Comparison of ENCODE assay signal across 17 mouse cellular contexts in the genomic region with DNA sequence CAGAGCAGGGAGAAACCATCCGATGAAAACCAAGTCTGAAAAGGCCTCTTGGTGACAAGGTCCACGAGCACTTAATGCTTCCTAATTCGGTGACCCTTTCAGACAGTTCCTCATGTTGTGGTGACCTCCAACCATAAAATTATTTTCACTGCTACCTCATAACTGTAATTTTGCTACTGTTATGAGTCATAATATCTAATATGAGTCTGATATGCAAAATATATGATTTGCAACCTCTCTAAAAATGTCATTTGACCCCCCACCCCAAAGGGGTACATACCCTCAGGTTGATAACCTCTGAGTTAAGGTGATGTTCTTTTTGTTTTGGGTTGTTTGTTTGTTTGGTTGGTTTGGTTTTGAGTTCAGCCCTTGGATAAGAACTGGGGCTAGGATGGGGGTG. TPM values are rescaled to one million over a fixed set of nuclear protein-coding genes. Genes with fewer than 3 reads are reported as not detected.
A peak's percentile ranks its signal among the peaks of the same experiment; 100 is the strongest.
DNase-seq lines count a peak whose midpoint lies in the region; ATAC-seq and TF ChIP-seq lines count a peak whose summit lies in the region.
"Had no signal": no experiment of that assay in that cellular context is flagged by ENCODE, and none has a peak within 500 bp of the region (broad histone marks: within the 10 kb centered on the region; RNA-seq: fewer than 3 reads in every experiment).

No protein-coding gene starts in this region.

- no peaks in the 10 kb centered on the region; the same call in 1 of the 2 replicates for H3K4me1 ChIP-seq in lung, postnatal 0 days (ENCODE audit: insufficient read depth, low read depth, low read length)
- H3K4me1 ChIP-seq in bone marrow macrophage, adult 2 months (ENCODE audit: control insufficient read depth, insufficient read depth, low read length) = peaks cover 21% of the 10 kb centered on the region
- peaks cover 10 to 47% of the 10 kb centered on the region in 2 experiments for H3K4me1 ChIP-seq in liver, embryonic 14.5 days (replicated peaks; ENCODE audit: control insufficient read depth in 2 of 2, insufficient read depth in 2 of 2, low read length in 1 of 2)
- no peaks in the 10 kb centered on the region for H3K4me1 ChIP-seq in midbrain, postnatal 0 days (ENCODE audit: insufficient read depth, low read length)
- H3K4me1 ChIP-seq in neural tube, embryonic 15.5 days = peaks cover 9% of the 10 kb centered on the region; the same call in 1 of the 2 replicates

- 0 out of 2 replicates have a peak overlapping the region, but pooled peaks have one; percentile 12 for H3K4me3 ChIP-seq in lung, postnatal 0 days (ENCODE audit: low read depth, low read length)
- H3K4me3 ChIP-seq in bone marrow macrophage, adult 2 months (ENCODE audit: insufficient read depth, low read length) = no peak overlapping the region
- H3K4me3 ChIP-seq in liver, embryonic 14.5 days (ENCODE audit: insufficient read depth in 1 of 2, low read depth in 2 of 2, low read length in 2 of 2) = no peak overlapping the region
- H3K4me3 ChIP-seq in midbrain, postnatal 0 days (ENCODE audit: low read depth, low read length) = no peak overlapping the region
- no peak overlapping the region for H3K4me3 ChIP-seq in neural tube, embryonic 15.5 days (replicated peaks)
- H3K4me3 ChIP-seq: embryonic facial prominence, embryonic 12.5 days; midbrain, embryonic 10.5 days had no signal

- no peaks in the 10 kb centered on the region for H3K27me3 ChIP-seq in lung, postnatal 0 days (replicated peaks; ENCODE audit: insufficient read depth, low read length)
- no peaks in the 10 kb centered on the region for H3K27me3 ChIP-seq in liver, embryonic 14.5 days (ENCODE audit: control insufficient read depth, insufficient read depth, low read length)
- no peaks in the 10 kb centered on the region for H3K27me3 ChIP-seq in splenic B cell, adult 2 months (ENCODE audit: control insufficient read depth, insufficient read depth, low read length, poor library complexity, severe bottlenecking)
- no peaks in the 10 kb centered on the region for H3K27me3 ChIP-seq in midbrain, postnatal 0 days (ENCODE audit: insufficient read depth, low read length)
- H3K27me3 ChIP-seq in neural tube, embryonic 15.5 days (replicated peaks) = no peaks in the 10 kb centered on the region
- H3K27me3 ChIP-seq: embryonic facial prominence, embryonic 12.5 days had no signal

- no peaks in the 10 kb centered on the region for H3K36me3 ChIP-seq in lung, postnatal 0 days (ENCODE audit: insufficient read depth, low read length)
- H3K36me3 ChIP-seq in liver, embryonic 14.5 days (replicated peaks; ENCODE audit: control insufficient read depth, insufficient read depth, low read depth) = no peaks in the 10 kb centered on the region
- H3K36me3 ChIP-seq in splenic B cell, adult 2 months (ENCODE audit: control insufficient read depth, insufficient read depth, low read length, poor library complexity, severe bottlenecking) = no peaks in the 10 kb centered on the region
- no peaks in the 10 kb centered on the region for H3K36me3 ChIP-seq in midbrain, postnatal 0 days (ENCODE audit: insufficient read depth, low read length)
- H3K36me3 ChIP-seq in neural tube, embryonic 15.5 days = no peaks in the 10 kb centered on the region
- H3K36me3 ChIP-seq: embryonic facial prominence, embryonic 12.5 days had no signal

- H3K27ac ChIP-seq in lung, postnatal 0 days (ENCODE audit: low read length) = no peak overlapping the region
- 0 out of 2 replicates have a peak overlapping the region, but pooled peaks have one; percentile 10 for H3K27ac ChIP-seq in bone marrow macrophage, adult 2 months (ENCODE audit: insufficient read depth, low read depth, low read length)
- H3K27ac ChIP-seq in liver, embryonic 14.5 days = no peak overlapping the region
- H3K27ac ChIP-seq in midbrain, postnatal 0 days (ENCODE audit: low read depth, low read length) = no peak overlapping the region
- H3K27ac ChIP-seq in neural tube, embryonic 15.5 days (replicated peaks) = no peak overlapping the region
- H3K27ac ChIP-seq: embryonic facial prominence, embryonic 12.5 days; midbrain, embryonic 10.5 days had no signal

- H3K9ac ChIP-seq in lung, postnatal 0 days (replicated peaks; ENCODE audit: low read depth) = no peak overlapping the region
- H3K9ac ChIP-seq in liver, embryonic 14.5 days (replicated peaks) = no peak overlapping the region
- no peak overlapping the region for H3K9ac ChIP-seq in midbrain, postnatal 0 days (replicated peaks; ENCODE audit: low read length, poor library complexity, severe bottlenecking)
- no peak overlapping the region for H3K9ac ChIP-seq in neural tube, embryonic 15.5 days (replicated peaks)
- H3K9ac ChIP-seq: embryonic facial prominence, embryonic 12.5 days had no signal

- TF ChIP-seq EP300 in lung, postnatal 0 days (IDR thresholded peaks at IDR 0.05) = no peak
- no peak for TF ChIP-seq EP300 in liver, embryonic 14.5 days (IDR thresholded peaks at IDR 0.05; ENCODE audit: low read depth)

- no peaks in the 10 kb centered on the region for H3K9me3 ChIP-seq in lung, postnatal 0 days (ENCODE audit: low read length)
- no peaks in the 10 kb centered on the region for H3K9me3 ChIP-seq in liver, embryonic 14.5 days (ENCODE audit: control insufficient read depth, low read length)
- no peaks in the 10 kb centered on the region for H3K9me3 ChIP-seq in midbrain, postnatal 0 days (ENCODE audit: low read length)
- no peaks in the 10 kb centered on the region for H3K9me3 ChIP-seq in neural tube, embryonic 15.5 days (replicated peaks)
- H3K9me3 ChIP-seq: embryonic facial prominence, embryonic 12.5 days had no signal

- TF ChIP-seq POLR2A in bone marrow macrophage, adult 2 months (IDR thresholded peaks at IDR 0.05; ENCODE audit: borderline replicate concordance, low read depth, low read length) = no peak

- no peak for TF ChIP-seq CTCF in lung, postnatal 0 days (IDR thresholded peaks at IDR 0.05)
- TF ChIP-seq CTCF in bone marrow macrophage, adult 2 months (IDR thresholded peaks at IDR 0.05; ENCODE audit: low read depth, low read length) = no peak
- TF ChIP-seq CTCF in liver, embryonic 14.5 days (IDR thresholded peaks at IDR 0.05; ENCODE audit: low read depth) = no peak
- TF ChIP-seq CTCF in midbrain, postnatal 0 days (IDR thresholded peaks at IDR 0.05) = no peak

- 56% methylated on average over 3 of the region's 3 CpGs for WGBS in lung, postnatal 0 days
- WGBS in liver, embryonic 14.5 days (ENCODE audit: insufficient replicate concordance) = 18% methylated on average over 3 of the region's 3 CpGs
- WGBS in midbrain, postnatal 0 days = 92% methylated on average over 3 of the region's 3 CpGs
- 90% methylated on average over 3 of the region's 3 CpGs for WGBS in neural tube, embryonic 15.5 days

- ATAC-seq in lung, postnatal 0 days = no peak
- ATAC-seq in liver, embryonic 14.5 days (ENCODE audit: insufficient read depth) = no peak
- ATAC-seq in midbrain, postnatal 0 days (ENCODE audit: low FRiP score) = no peak
- no peak for ATAC-seq in neural tube, embryonic 15.5 days (ENCODE audit: low FRiP score)
- ATAC-seq: hindbrain, embryonic 16.5 days had no signal

- peak overlapping the region; percentile 45; the same call in 1 of the 2 replicates for H3K4me2 ChIP-seq in lung, postnatal 0 days (replicated peaks; ENCODE audit: low read depth, low read length)
- peak overlapping the region; percentile 49 for H3K4me2 ChIP-seq in liver, embryonic 14.5 days (ENCODE audit: low read depth)
- no peak overlapping the region for H3K4me2 ChIP-seq in midbrain, postnatal 0 days (ENCODE audit: low read depth, low read length, poor library complexity, severe bottlenecking)
- no peak overlapping the region for H3K4me2 ChIP-seq in neural tube, embryonic 15.5 days
- H3K4me2 ChIP-seq: embryonic facial prominence, embryonic 12.5 days had no signal

- no peak for DNase-seq in lung, postnatal 0 days (ENCODE audit: low spot score)
- DNase-seq in lung, postnatal 14 days = no peak
- DNase-seq in liver, embryonic 14.5 days (ENCODE audit: low read depth in 3 of 3, low spot score in 3 of 3) = no peak
- DNase-seq in splenic B cell, adult 2 months (ENCODE audit: low read depth, low spot score) = peak; percentile 19
- no peak for DNase-seq in midbrain, postnatal 0 days (ENCODE audit: low spot score)
- DNase-seq: adrenal gland, adult 2 months; cerebellum, adult 18-20 months; heart, postnatal 10 days; kidney, adult 9 months; kidney, postnatal 4 days; right cerebral cortex, postnatal 14 days; thymus, adult 2 months had no signal

RNA-seq across cellular contexts. Expression of a gene that starts 32.2 kb away (rescaled TPM):
- polyA plus RNA-seq in lung, postnatal 0 days (2015; fragmentation: Nextera tagmentation; extraction: Ambion mirVana) = 5.6 and 8.1 TPM in 2 replicates
- polyA plus RNA-seq in bone marrow macrophage, adult 2 months (2012; ENCODE audit: insufficient read depth, insufficient read length, missing spikeins) = 4.8 and 5.2 TPM in 2 replicates
- polyA plus RNA-seq in liver, embryonic 14.5 days (2012; rRNA removed) = 1.7 and 2.5 TPM in 2 replicates
- 6.7 and 7.1 TPM in 2 replicates for polyA plus RNA-seq in liver, embryonic 14.5 days (2014; fragmentation: Nextera tagmentation; extraction: Ambion mirVana)
- total RNA-seq in midbrain, postnatal 0 days (2014; rRNA removed) = 13.9 and 15.8 TPM in 2 replicates
- polyA plus RNA-seq in midbrain, postnatal 0 days (2015; fragmentation: Nextera tagmentation; extraction: Ambion mirVana) = 6.5 and 6.6 TPM in 2 replicates
- polyA plus RNA-seq in neural tube, embryonic 15.5 days (2015; fragmentation: Nextera tagmentation; extraction: Ambion mirVana) = 9.7 and 10.7 TPM in 2 replicates

Comparison
In these comparisons a context has a peak if more than half of its experiments do, and no peak if none do; other contexts are left out.
1. H3K4me2 ChIP-seq: peak in lung, postnatal 0 days (single experiment) and liver, embryonic 14.5 days (single experiment); none in midbrain, postnatal 0 days (single experiment) and neural tube, embryonic 15.5 days (single experiment).